Mouse (Mus musculus) stomach, postnatal 0 days (tissue): ENCODE measurements around the gene Aph1a. TPM values are rescaled to one million over a fixed set of nuclear protein-coding genes. Genes with fewer than 3 reads are reported as not detected.

Experiments
- ATAC-seq: fragments of 200-750 bp; cut with Nextera tagmentation; 2 replicates; pipeline ENCODE4 v1.8.0; 2017; ENCODE audit not compliant: low FRiP score, low TSS enrichment
- DNase-seq: peaks from one replicate; pipeline ENCODE4 v3.0.0-alpha.2; 2016; ENCODE audit warnings: low spot score
- H3K27ac ChIP-seq: fragments of 300-500 bp; sonication (generic); replicated peaks from 2 replicates; pipeline ENCODE4 v1.5.1; 2014; ENCODE audit warnings: mild to moderate bottlenecking, control low read depth
- H3K27me3 ChIP-seq: fragments of 300-500 bp; sonication (generic); 2 replicates; pipeline ENCODE4 v1.6.1; 2014; ENCODE audit warnings: low read length; ENCODE audit not compliant: control insufficient read depth, insufficient read depth
- H3K36me3 ChIP-seq: fragments of 300-500 bp; sonication (generic); 2 replicates; pipeline ENCODE4 v1.6.1; 2014; ENCODE audit warnings: low read length, mixed read lengths; ENCODE audit not compliant: control insufficient read depth, insufficient read depth
- H3K4me1 ChIP-seq: fragments of 300-500 bp; sonication (generic); replicated peaks from 2 replicates; pipeline ENCODE4 v1.6.1; 2014; ENCODE audit warnings: antibody characterized with exemption; ENCODE audit not compliant: control insufficient read depth, insufficient read depth
- H3K4me2 ChIP-seq: fragments of 300-500 bp; sonication (generic); replicated peaks from 2 replicates; pipeline ENCODE4 v1.6.1; 2014; ENCODE audit warnings: low read depth, mild to moderate bottlenecking, control low read depth, moderate library complexity
- H3K4me3 ChIP-seq: fragments of 300-500 bp; sonication (generic); 2 replicates; pipeline ENCODE4 v1.5.1; 2014; ENCODE audit warnings: low read depth, low read length, control low read depth
- H3K9ac ChIP-seq: fragments of 300-500 bp; sonication (generic); 2 replicates; pipeline ENCODE4 v1.6.1; 2014; ENCODE audit warnings: mild to moderate bottlenecking, low read length, control low read depth, mixed read lengths
- H3K9me3 ChIP-seq: fragments of 300-500 bp; sonication (generic); 2 replicates; pipeline ENCODE4 v1.6.1; 2016; ENCODE audit warnings: low read length; ENCODE audit not compliant: control insufficient read depth
- CTCF ChIP-seq: IDR thresholded peaks from 2 replicates; pipeline ENCODE4 v1.5.1; 2016; ENCODE audit warnings: antibody characterized with exemption, low read depth, mild to moderate bottlenecking, moderate library complexity
- EP300 ChIP-seq: optimal IDR thresholded peaks from 2 replicates; pipeline ENCODE3; 2016; ENCODE audit warnings: antibody characterized with exemption
- WGBS: fragments of 180-500 bp; shearing (Covaris S2); extraction: QIAGEN DNeasy Blood & Tissue Kit; methylation state at CpG from one replicate; pipeline ENCODE4 v1.1.7; 2014; 5-methylcytosine and 5-hydroxymethylcytosine counted together
- polyA plus RNA-seq: library from polyadenylated mRNA; unstranded; fragments of >200 nt; fragmentation: Nextera tagmentation; extraction: Ambion mirVana; gene quantifications from 2 replicates; pipeline ENCODE4 v1.2.1, GENCODE M21; 2015

Aph1a gene
- polyA plus RNA-seq, 1 experiment from 2014 or later, result 37.6 TPM

DNA sequence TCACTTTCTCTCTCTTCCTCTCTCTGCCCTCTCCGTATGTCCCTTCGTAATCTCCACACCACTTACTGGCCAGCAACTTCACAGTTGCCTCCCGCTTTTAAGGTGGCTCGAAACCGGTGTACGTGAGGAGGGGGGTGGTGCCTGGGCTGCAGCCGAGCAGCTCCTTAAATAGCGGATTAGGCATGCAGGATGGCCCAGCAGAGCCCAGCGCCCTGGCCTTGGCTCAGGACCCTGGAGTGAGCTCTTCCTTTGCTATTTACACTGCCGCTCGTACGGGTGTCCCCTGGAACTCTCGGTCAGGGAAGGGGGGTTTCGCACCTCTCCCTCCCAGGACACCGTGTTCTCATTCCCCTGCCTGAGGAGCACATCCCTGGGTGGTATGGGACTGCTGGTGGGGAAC, 10.8 kb downstream of the Aph1a start, which contains the start of gene Car14:
Gene Car14, minus strand, starts transcription at position 124 of the 400 bp plus-strand sequence.
- Histone ChIP-seq H3K27me3 (no peaks in the 10 kb centered on the region), H3K4me3 (peak within 1 kb of the TSS; percentile 17; the same call in 1 of the 2 replicates), H3K27ac (no peak within 1 kb of the TSS), H3K36me3 (no peaks in the 10 kb centered on the region), H3K4me1 (peaks cover 5% of the 10 kb centered on the region; the same call in 1 of the 2 replicates), H3K9ac (peak within 1 kb of the TSS; percentile 45; the same call in 1 of the 2 replicates), H3K4me2 (peak within 1 kb of the TSS; percentile 58), H3K9me3 (no peaks in the 10 kb centered on the region)
- TF ChIP-seq EP300 (no peak), CTCF (no peak)
- no peak for DNase-seq
- ATAC-seq, result peak; percentile 48
- 2% methylated on average over 15 of the region's 15 CpGs for WGBS

DNA sequence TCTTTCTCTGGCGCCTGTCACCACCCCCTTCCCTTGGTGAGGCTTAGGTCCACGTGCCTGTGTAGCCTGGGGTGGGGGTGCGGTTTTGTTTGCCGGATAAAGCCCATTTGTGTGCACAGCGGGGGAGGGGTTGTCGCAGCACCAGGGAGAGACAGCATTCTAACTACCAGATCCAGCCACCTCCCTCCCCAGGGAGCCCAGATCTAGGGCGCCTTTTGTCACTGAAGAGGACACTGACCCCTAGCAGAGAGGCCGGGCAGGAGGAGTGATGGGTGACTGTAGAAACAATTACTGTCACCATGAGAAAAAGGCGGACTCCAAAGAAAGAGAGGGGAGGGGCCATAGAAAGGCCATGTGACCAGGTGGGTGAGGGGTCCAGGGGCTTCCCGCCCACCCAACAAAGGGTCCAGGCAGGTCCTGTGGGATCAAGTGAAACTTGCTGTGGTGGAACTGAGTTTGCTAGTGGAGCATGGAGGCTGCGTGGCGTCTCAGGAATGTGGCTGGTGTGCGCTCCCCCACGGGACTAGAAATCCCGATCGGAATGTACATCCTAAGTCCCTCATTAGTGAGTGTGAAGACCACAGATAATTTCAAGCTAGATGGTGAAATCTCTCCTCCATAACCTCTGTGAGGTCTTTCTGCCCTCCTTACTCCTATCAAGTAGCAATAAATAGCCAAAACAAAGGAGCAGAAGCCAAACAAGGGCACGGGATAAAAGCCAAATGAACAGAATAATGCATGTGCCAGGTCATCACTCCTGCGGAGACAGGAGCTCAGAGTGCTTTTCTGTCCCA, 11.6 kb downstream of the Aph1a start:
- H3K27ac ChIP-seq, result no peak overlapping the region
- peak overlapping the region; percentile 17; the same call in 1 of the 2 replicates for H3K4me3 ChIP-seq
- no peaks in the 10 kb centered on the region for H3K27me3 ChIP-seq
- H3K36me3 ChIP-seq, result no peaks in the 10 kb centered on the region
- H3K9ac ChIP-seq, result peak overlapping the region; percentile 45; the same call in 1 of the 2 replicates
- peak overlapping the region; percentile 58 for H3K4me2 ChIP-seq
- H3K9me3 ChIP-seq, result no peaks in the 10 kb centered on the region
- DNase-seq (peak; percentile 48), ATAC-seq (peak; percentile 27; the same call in 1 of the 2 replicates)
- peaks cover 5% of the 10 kb centered on the region; the same call in 1 of the 2 replicates for H3K4me1 ChIP-seq
- WGBS, result under 1% methylated on average over 18 of the region's 18 CpGs
- no peak for TF ChIP-seq CTCF
- TF ChIP-seq EP300, result no peak

DNA sequence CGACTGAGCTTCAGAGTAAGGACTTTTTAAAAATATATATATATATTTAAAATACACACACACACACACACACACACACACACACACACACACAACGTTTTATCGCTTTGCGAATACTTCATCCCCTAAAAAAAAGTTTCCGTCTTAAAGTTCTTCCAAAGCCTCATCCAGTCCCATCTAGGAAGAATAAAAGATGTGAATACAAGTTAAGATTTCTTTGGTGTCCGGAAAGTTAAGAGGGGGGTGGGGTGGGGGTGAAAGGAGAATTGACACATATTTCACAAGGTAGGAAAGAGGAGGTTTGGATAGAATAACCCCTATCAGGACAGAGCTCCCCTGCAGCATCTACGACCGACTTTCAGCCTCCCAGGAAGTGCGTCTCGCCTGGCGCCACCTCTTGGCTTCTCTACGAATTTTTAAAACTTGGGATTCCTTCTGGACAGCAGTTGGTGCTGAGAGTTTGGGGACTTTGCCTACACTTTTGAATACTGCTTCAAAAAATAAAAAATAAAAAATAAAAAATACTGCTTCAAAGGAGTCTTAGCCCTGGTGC, 12.2 kb downstream of the Aph1a start:
- Histone ChIP-seq H3K9ac (no peak overlapping the region), H3K9me3 (no peaks in the 10 kb centered on the region), H3K4me2 (peak overlapping the region; percentile 58), H3K27ac (no peak overlapping the region), H3K4me3 (peak overlapping the region; percentile 36; the same call in 1 of the 2 replicates), H3K4me1 (peaks cover 5% of the 10 kb centered on the region; the same call in 1 of the 2 replicates), H3K27me3 (no peaks in the 10 kb centered on the region), H3K36me3 (no peaks in the 10 kb centered on the region)
- TF ChIP-seq EP300, result no peak
- peak; percentile 77 for TF ChIP-seq CTCF
- DNase-seq, result peak; percentile 61
- no peak for ATAC-seq
- under 1% methylated on average over 12 of the region's 12 CpGs for WGBS

DNA sequence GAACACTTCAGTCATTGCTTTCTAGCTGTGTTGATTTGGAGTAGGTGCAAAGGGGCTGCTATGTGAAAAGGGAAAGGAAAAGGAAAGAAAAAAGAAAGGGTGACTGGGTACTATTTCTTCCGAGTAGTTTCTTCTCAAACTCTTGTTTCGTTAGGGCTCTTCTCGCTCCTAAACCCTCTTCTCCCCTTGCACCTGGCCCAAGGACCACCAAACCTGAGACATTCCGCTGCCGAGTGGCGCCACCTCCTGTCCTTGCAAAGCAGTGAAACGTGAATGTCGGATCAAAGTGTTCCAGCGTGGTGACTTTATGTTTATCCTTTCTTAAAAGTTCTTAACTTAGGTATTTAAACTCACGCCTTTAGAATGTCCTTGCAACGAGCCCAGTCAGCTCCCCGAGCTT, 13.1 kb downstream of the Aph1a start:
- Histone ChIP-seq H3K9ac (no peak overlapping the region), H3K27ac (no peak overlapping the region), H3K36me3 (no peaks in the 10 kb centered on the region), H3K9me3 (no peaks in the 10 kb centered on the region), H3K4me2 (peak overlapping the region; percentile 58), H3K27me3 (no peaks in the 10 kb centered on the region), H3K4me3 (peak overlapping the region; percentile 36), H3K4me1 (peaks cover 5% of the 10 kb centered on the region; the same call in 1 of the 2 replicates)
- peak; percentile 56 for DNase-seq
- no peak for ATAC-seq
- TF ChIP-seq CTCF (peak; percentile 90), EP300 (no peak)
- WGBS, result under 1% methylated on average over 12 of the region's 12 CpGs

DNA sequence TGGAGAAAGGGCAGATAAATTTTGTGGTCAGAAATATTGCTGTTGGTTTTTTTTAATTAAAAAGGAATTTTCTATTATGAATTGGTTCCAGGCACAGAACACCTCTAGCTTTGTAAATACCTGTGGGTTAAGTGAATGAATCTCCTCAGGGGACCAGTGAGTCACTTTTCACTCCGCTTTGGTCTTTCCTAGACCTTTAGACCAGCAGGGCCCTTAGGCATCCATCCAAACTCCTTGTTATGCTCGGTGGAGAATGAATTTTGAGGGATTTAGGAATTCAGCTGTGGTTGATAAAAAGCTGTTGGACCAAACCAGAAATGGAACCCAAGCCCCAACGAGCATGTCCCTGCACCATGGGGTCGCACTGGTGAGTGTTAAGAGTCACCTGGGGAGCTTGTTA, 13.8 kb downstream of the Aph1a start:
- H3K4me3 ChIP-seq, result no peak overlapping the region
- no peaks in the 10 kb centered on the region for H3K27me3 ChIP-seq
- peaks cover 5% of the 10 kb centered on the region; the same call in 1 of the 2 replicates for H3K4me1 ChIP-seq
- H3K9me3 ChIP-seq, result no peaks in the 10 kb centered on the region
- TF ChIP-seq EP300 (no peak), CTCF (no peak)
- no peak overlapping the region for H3K27ac ChIP-seq
- no peak for DNase-seq
- H3K9ac ChIP-seq, result no peak overlapping the region
- WGBS, result 48% methylated on average over 4 of the region's 4 CpGs
- no peak overlapping the region for H3K4me2 ChIP-seq
- H3K36me3 ChIP-seq, result no peaks in the 10 kb centered on the region
- no peak for ATAC-seq
